Mouse (Mus musculus): Measurements from ENCODE around the gene Exoc6b. TPM values are rescaled to one million over a fixed set of nuclear protein-coding genes. Genes with fewer than 3 reads are reported as not detected.

Gene Exoc6b
- polyA plus RNA-seq, 1 experiment, result 42.5 TPM

GRCm38 (mm10) chr6:84775908-84776307 is 293.4 kb downstream of the Exoc6b start:
- H3K4me3 ChIP-seq (replicated peaks; ENCODE audit: insufficient read depth, low read depth, low read length), result no peak overlapping the region
- H3K4me1 ChIP-seq (ENCODE audit: control insufficient read depth, insufficient read depth, low read length), result no peaks in the 10 kb centered on the region
- no peak for TF ChIP-seq POLR2A (IDR thresholded peaks at IDR 0.05; ENCODE audit: borderline replicate concordance, insufficient read depth, low read length)
- no peak for TF ChIP-seq CTCF (IDR thresholded peaks at IDR 0.05; ENCODE audit: borderline replicate concordance, insufficient read depth, low read depth, low read length)
- WGBS, result 46% methylated on average over 1 of the region's 1 CpGs
- H3K27me3 ChIP-seq (ENCODE audit: control insufficient read depth, insufficient read depth, low read length), result no peaks in the 10 kb centered on the region
- no peak for DNase-seq
- no peak overlapping the region for H3K27ac ChIP-seq (ENCODE audit: insufficient read depth, low read length)

GRCm38 (mm10) chr6:84755266-84755665 is 314.0 kb downstream of the Exoc6b start:
- H3K4me3 ChIP-seq (replicated peaks; ENCODE audit: insufficient read depth, low read depth, low read length), result no peak overlapping the region
- 82% methylated on average over 3 of the region's 3 CpGs for WGBS
- no peak overlapping the region for H3K27ac ChIP-seq (ENCODE audit: insufficient read depth, low read length)
- TF ChIP-seq CTCF (IDR thresholded peaks at IDR 0.05; ENCODE audit: borderline replicate concordance, insufficient read depth, low read depth, low read length) (no peak), POLR2A (IDR thresholded peaks at IDR 0.05; ENCODE audit: borderline replicate concordance, insufficient read depth, low read length) (no peak)
- no peaks in the 10 kb centered on the region for H3K27me3 ChIP-seq (ENCODE audit: control insufficient read depth, insufficient read depth, low read length)
- no peak for DNase-seq
- H3K4me1 ChIP-seq (ENCODE audit: control insufficient read depth, insufficient read depth, low read length), result peaks cover 3% of the 10 kb centered on the region; the same call in 1 of the 2 replicates

- TF ChIP-seq POLR2A (IDR thresholded peaks at IDR 0.05; ENCODE audit: borderline replicate concordance, insufficient read depth, low read length) (no peak), CTCF (IDR thresholded peaks at IDR 0.05; ENCODE audit: borderline replicate concordance, insufficient read depth, low read depth, low read length) (no peak)
- no peaks in the 10 kb centered on the region for H3K27me3 ChIP-seq (ENCODE audit: control insufficient read depth, insufficient read depth, low read length)
- no peak for DNase-seq
- H3K4me1 ChIP-seq (ENCODE audit: control insufficient read depth, insufficient read depth, low read length), result peaks cover 3% of the 10 kb centered on the region; the same call in 1 of the 2 replicates
- no peak overlapping the region for H3K27ac ChIP-seq (ENCODE audit: insufficient read depth, low read length)
- H3K4me3 ChIP-seq (replicated peaks; ENCODE audit: insufficient read depth, low read depth, low read length), result no peak overlapping the region
Measured at GRCm38 (mm10) chr6:84752806-84753420, 316.4 kb downstream of the Exoc6b start.

- DNase-seq, result no peak
- TF ChIP-seq POLR2A (IDR thresholded peaks at IDR 0.05; ENCODE audit: borderline replicate concordance, insufficient read depth, low read length) (no peak), CTCF (IDR thresholded peaks at IDR 0.05; ENCODE audit: borderline replicate concordance, insufficient read depth, low read depth, low read length) (no peak)
- Histone ChIP-seq H3K27me3 (ENCODE audit: control insufficient read depth, insufficient read depth, low read length) (no peaks in the 10 kb centered on the region), H3K4me3 (replicated peaks; ENCODE audit: insufficient read depth, low read depth, low read length) (no peak overlapping the region), H3K4me1 (ENCODE audit: control insufficient read depth, insufficient read depth, low read length) (peaks cover 3% of the 10 kb centered on the region; the same call in 1 of the 2 replicates), H3K27ac (ENCODE audit: insufficient read depth, low read length) (no peak overlapping the region)
- WGBS, result 88% methylated on average over 2 of the region's 2 CpGs
Measured at GRCm38 (mm10) chr6:84751409-84751808, 317.9 kb downstream of the Exoc6b start.

- peaks cover 3% of the 10 kb centered on the region; the same call in 1 of the 2 replicates for H3K4me1 ChIP-seq (ENCODE audit: control insufficient read depth, insufficient read depth, low read length)
- DNase-seq, result peak in 1 of 2 experiments; percentile 32
- no peak overlapping the region for H3K27ac ChIP-seq (ENCODE audit: insufficient read depth, low read length)
- TF ChIP-seq CTCF (IDR thresholded peaks at IDR 0.05; ENCODE audit: borderline replicate concordance, insufficient read depth, low read depth, low read length), result no peak
- no peak for TF ChIP-seq POLR2A (IDR thresholded peaks at IDR 0.05; ENCODE audit: borderline replicate concordance, insufficient read depth, low read length)
- WGBS, result 54% methylated on average over 10 of the region's 10 CpGs
- no peak overlapping the region for H3K4me3 ChIP-seq (replicated peaks; ENCODE audit: insufficient read depth, low read depth, low read length)
- H3K27me3 ChIP-seq (ENCODE audit: control insufficient read depth, insufficient read depth, low read length), result no peaks in the 10 kb centered on the region
Measured at GRCm38 (mm10) chr6:84746847-84747395, 322.4 kb downstream of the Exoc6b start.

- TF ChIP-seq POLR2A (IDR thresholded peaks at IDR 0.05; ENCODE audit: borderline replicate concordance, insufficient read depth, low read length), result no peak
- TF ChIP-seq CTCF (IDR thresholded peaks at IDR 0.05; ENCODE audit: borderline replicate concordance, insufficient read depth, low read depth, low read length), result no peak
- no peak for DNase-seq
- Histone ChIP-seq H3K4me1 (ENCODE audit: control insufficient read depth, insufficient read depth, low read length) (peaks cover 3% of the 10 kb centered on the region; the same call in 1 of the 2 replicates), H3K27me3 (ENCODE audit: control insufficient read depth, insufficient read depth, low read length) (no peaks in the 10 kb centered on the region), H3K27ac (ENCODE audit: insufficient read depth, low read length) (no peak overlapping the region), H3K4me3 (replicated peaks; ENCODE audit: insufficient read depth, low read depth, low read length) (no peak overlapping the region)
- 52% methylated on average over 5 of the region's 5 CpGs for WGBS
Measured at GRCm38 (mm10) chr6:84746193-84746846, 323.0 kb downstream of the Exoc6b start.

- no peak for TF ChIP-seq POLR2A (IDR thresholded peaks at IDR 0.05; ENCODE audit: borderline replicate concordance, insufficient read depth, low read length)
- no peak for TF ChIP-seq CTCF (IDR thresholded peaks at IDR 0.05; ENCODE audit: borderline replicate concordance, insufficient read depth, low read depth, low read length)
- whole genome bisulfite sequencing, result 76% methylated on average over 7 of the region's 7 CpGs
- peaks cover 2% of the 10 kb centered on the region; the same call in 1 of the 2 replicates for H3K4me1 ChIP-seq (ENCODE audit: control insufficient read depth, insufficient read depth, low read length)
Measured at GRCm38 (mm10) chr6:84745570-84745969, 323.7 kb downstream of the Exoc6b start.

More at GRCm38 (mm10) chr6:84745570-84745969, 323.7 kb downstream of the Exoc6b start:
- DNase-seq, result no peak
- H3K27me3 ChIP-seq (ENCODE audit: control insufficient read depth, insufficient read depth, low read length), result no peaks in the 10 kb centered on the region
- H3K4me3 ChIP-seq (replicated peaks; ENCODE audit: insufficient read depth, low read depth, low read length), result no peak overlapping the region
- no peak overlapping the region for H3K27ac ChIP-seq (ENCODE audit: insufficient read depth, low read length)
